Mouse (Mus musculus) embryo, embryonic 10 days (tissue): ENCODE data around the gene Slc25a30.
"Not testable (repeated sequence)": the region's sequence is repeated elsewhere in the genome, so short reads cannot be mapped to it uniquely, and the experiment has no call there.

ENCODE experiments used
- DNase-seq: peaks from one replicate; pipeline ENCODE4 v3.0.0-alpha.2; 2015; ENCODE audit warnings: low spot score

The Slc25a30 gene

DNA sequence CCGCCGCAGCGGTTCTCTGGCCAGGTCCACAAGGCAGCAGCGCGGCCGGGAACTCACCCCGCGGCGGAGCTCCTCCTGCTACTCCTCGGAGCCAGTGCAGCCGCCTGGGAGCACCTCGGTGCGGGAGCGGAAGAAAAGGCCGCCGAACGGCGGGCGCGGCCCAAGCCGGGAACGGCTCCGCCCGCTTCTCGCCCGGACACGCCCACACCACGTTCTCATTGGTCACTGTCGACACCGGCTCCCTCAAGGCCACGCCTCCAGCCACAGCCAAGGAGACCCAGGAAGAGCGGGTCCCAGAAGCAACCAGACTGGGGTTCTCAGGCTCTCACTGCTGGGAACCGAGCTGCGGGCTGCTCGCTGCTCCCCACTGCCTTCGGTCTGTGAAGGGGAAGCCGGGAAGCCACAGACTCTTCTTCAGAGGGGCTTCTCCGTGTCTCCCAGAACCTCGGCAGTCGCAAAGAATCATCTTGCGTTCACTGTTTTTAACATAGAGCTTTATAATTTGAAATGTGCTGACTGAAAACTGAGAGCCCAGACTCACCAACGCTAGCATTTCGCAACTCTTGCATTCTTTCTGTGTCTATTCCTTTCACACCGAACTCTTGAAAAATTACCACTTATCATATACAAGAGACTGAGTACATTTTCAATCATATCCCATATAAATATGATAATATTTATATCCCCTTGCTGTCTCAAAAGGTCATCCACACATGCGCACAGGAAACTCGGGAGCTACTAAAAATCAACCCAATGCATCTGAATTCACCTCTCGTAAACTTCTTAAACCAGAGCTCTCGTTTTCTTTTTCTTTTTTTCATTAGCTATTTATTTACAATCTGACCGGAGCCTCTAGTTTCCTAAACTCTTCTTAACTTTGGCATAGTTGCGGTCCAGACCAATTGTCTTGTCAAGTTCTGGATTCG is at the start of gene Slc25a30:
Slc25a30 (minus strand) TSS at position 170 of the 926 bp plus-strand sequence.
- peak; percentile 98 for DNase-seq

DNA sequence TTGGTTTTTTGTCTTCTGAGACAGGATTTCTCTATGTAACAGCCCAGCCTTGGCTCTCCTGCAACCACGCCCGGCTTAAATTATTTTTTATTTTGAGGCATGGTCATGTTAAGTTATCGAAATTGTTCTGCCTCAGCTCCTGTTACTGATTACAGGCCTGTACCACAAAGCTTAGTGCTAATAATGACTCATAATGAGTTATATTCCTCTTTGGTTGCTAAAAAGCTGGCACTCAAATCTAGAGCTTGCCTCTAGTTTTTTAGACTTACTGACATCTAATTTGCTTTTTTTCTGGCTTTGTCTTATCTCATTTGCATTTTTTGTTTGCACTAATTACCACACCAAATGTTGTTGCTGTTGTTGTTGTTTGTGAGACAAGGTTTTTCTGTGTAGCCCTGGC is 49.7 kb upstream of the Slc25a30 start:
- no peak for DNase-seq

GRCm38 (mm10) chr14:75834739-75835381 is 48.0 kb upstream of the Slc25a30 start:
- peak; percentile 66 for DNase-seq

GRCm38 (mm10) chr14:75834251-75834738 is 47.5 kb upstream of the Slc25a30 start:
- DNase-seq, result peak; percentile 93

DNA sequence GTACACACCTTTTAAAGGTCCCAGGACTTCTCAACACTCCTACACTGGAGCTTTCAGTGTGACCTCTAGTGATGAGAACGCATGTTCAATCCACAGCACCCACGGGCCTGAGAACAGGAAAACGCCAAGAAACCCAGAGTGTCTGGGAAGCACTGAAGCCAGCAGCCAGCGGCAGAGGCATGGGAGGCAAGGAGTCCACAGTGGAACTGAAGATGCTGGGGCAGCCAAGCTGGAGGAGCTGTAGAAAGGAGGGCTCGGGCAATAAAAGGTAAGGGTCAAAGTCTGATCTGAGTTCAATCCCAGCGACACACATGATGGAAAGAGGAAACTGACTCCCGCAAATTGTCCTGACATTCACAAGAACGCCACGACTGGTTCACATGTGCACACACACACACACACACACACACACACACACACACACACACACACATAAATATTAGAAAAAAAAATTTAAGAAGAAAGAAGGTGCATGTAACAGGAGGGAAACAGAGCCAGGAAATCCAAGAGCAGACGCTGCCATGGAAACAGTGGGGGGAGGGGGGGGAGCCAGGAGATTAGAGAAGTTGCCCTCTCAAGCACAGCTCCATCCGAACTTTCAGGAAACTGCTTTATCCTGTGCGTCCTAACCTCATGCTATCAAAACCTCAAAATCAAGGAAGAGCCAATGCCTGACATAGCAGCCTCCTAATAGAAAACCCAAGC is 46.9 kb upstream of the Slc25a30 start:
- DNase-seq, result peak; percentile 48

DNA sequence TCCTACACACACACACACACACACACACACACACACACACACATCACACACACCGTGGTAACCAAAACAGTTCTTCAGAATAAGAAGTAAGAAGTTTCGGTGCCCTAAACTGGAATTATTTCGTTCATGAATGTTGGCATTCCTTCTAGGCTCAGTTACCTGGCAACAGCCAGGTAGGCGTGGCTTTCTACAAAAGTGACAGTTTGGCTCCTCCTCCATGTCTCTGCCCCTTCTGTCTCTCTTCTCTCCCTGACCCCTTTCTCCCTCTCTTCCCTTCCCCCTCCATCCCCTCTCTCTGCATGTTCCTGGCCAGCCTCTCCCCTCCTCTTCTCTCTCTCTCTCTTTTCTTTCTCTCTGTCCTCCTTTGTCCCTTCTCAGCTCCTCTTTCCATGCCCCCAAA is 46.1 kb upstream of the Slc25a30 start:
- DNase-seq, result peak; percentile 68

DNA sequence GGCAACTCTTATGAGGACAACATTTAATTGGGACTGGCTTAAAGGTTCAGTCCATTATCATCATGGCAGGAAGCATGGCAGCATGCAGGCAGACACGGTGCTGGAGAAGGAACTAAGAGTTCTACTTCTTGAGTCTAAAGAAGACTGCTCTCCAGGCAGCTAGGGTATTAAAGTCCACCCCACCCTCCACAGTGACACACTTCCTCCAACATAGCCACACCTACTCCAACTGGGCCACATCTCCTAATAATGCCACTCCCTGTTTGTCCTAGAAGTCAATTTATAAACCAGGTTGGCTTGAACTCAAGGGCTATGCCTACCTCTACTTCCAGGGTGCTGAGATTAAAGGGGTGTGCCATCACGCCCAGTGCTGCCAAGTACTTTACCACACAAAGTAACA is 45.2 kb upstream of the Slc25a30 start:
- no peak for DNase-seq

DNA sequence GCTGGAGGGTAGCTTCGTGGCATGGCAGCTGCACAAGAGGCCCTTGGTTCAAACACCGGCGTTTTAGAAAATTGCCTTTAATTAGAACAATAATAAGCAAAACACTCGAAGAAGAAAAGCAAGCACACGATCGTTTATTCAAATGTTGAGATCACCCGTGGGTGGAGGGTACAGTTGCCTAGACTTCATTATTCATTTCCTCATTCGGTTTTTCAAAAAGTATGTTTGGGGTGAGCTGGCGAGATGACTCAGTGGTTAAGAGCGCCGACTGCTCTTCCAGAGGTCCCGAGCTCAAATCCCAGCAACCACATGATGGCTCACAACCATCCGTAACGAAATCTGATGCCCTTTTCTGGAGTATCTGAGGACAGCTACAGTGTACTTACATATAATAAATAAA is 43.0 kb upstream of the Slc25a30 start:
- DNase-seq, result not testable (repeated sequence)

DNA sequence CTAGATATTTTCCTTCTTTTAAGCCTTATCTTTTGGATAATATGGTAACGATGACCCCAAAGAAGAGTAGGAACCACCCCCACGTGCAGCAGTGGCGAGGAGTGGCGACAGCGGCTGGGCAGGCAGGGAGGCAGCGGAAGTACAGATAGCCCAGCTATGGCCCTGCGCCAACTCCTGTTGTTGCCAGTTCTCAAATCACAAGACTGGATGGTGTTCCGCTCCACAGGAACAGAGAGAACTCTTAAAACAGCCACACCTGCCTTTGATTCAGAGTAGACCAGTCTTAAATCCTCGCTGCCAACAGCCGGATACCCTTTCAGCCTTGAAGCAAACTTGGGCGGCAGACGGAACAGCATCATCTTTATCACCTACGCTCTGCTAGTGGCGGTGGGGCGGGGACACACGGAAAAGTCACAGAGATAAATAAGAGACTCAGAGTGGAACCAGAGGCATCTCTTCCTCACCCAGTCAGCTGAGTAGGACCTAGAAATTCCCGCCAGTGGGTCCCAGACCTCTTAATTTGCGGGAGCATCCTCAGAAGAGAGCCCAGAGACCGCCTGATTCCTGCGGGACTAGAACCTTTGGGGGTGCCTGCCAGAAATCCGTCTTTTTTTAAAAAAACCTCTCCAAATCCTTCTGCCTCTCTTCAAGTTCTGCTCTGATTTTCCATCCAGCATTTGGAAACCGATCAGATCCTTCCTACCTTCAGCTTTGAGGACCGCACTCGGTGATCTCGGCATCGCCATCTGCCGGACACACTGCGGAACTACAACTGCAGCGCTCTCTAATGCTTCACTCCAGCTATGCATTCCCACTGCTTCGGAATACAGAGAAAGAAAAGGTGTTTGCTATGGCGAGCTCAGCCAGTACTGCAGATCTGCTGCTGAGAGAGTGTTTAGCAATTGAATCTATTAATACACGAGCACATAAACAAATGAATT is 42.3 kb upstream of the Slc25a30 start:
- DNase-seq, result peak; percentile 96

DNA sequence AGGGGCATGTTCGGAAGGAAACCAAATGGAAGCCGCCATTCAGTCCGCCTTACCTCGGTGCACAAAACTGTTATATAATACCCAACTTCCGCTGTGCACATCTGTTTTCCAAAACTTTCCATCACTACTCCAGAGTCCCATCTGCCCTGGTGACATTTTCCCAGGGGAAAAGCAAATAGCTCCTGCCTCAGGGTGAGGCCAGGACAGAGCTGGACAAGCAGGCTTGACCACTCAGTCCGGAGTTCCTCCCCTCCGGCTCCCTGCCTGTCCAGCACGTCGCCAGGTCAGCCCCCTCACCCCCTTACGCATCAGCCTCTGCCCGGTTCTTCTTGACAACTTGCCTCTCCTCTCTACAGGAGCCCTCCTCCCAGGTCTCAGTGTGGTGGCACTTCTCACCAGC is 41.4 kb upstream of the Slc25a30 start:
- DNase-seq, result no peak

- no peak for DNase-seq
These were observed 40.1 kb upstream of the Slc25a30 start for GRCm38 (mm10) chr14:75826851-75827410.

DNA sequence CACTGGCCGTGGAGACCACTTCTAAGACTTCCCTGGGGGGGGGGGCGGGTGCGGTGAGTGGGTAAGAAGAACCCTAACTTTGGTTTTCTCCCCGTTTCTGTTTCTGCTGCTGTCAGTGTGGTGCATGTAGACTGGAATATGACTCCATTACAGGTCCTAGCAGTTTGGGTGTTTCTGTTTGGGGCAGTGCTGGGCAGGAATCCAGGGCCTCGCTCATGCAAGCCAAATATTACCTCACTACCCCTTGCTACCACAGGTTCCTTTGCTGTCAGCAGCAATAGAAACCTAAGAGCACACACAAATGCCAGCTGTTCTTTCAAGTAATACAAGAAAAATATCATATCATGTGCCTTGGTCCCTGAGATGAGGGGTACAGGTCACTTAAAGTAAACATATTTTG is 33.2 kb upstream of the Slc25a30 start:
- no peak for DNase-seq

DNA sequence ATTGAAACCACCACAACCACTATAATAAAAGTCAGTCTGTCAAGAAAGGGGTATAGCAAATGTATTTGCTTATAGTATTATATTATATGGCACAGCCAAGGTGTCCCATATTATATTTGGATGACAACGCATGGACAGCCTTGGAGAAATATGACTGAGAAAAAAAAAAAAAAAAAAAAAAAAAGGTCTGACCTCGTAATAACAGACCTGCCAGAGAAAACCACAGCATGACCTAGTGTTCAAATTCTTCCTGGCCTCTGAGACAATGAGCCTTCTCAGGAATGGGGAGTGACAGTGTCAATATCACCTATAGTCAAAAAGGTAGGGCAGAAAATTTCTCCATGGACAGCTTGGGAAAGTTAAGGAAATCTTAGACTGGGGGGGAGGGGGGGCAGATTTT is 32.5 kb upstream of the Slc25a30 start:
- DNase-seq, result no peak

DNA sequence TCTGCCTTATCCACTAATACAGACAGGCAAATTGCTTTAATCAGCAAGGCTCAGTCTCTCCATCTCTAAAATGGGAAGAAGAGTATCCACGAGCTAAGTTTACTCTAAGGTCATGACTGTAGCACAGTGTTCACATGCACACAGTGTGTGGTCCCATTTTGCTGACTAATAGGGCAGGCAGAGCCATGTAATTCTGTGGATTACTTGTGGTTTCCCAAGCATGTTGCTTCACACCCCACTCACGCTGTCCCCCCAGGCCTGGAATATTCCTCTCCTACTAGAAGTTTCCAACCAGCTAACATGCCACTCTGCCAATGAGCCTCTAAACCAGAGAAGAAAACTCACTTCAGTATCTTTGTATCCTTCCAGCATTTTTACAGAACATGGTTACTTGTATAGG is 31.7 kb upstream of the Slc25a30 start:
- no peak for DNase-seq

GRCm38 (mm10) chr14:75809931-75810330 is 23.1 kb upstream of the Slc25a30 start:
- DNase-seq, result no peak

DNA sequence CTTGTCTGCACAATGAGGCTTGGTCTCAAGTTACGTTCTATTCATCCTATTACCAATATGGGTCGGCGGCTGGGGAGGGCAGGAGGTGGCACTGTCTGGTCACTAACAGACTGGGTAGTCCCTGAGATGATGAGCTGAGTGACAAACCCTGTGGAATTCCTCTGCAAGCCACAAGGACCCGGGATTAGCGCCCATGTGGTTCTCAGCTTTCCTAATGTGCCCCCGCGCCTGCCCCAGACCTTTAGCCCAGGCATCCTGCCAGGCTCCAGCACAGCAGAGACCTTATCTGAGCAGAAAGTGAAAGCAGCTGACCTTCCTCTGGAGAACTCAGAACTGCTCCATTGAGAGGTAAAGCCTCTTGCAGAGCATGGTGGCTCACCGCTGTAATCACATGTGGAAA is 21.0 kb upstream of the Slc25a30 start:
- DNase-seq, result no peak

DNA sequence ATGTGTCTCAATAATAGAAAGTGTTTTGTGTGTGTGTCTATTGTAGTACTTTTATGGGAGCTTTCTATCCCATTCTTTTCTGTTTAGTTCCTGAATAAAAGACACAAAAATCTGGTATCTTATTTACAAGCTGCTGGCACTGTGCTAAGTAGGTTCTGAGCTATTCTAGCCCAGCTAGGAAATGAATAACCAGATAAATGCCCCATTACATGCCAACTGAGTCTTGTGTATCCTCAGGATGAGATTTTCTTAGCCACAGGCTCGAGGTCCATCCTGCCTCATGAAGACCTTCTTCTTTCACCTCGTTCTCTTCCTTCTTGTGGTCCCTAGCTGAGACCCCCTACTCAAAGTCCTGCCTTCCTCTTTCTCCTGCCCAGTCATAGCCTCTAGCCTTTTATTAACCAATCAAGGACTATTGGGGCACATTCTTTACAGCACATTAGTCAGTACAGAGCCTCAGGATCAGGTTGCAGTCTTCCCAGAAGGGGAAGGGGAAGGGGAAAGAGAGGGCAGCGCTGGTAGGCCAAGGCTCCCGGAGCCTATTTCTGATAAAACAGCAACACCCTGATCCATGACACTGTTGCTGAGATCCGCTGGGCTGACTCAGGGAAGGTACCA is 11.0 kb upstream of the Slc25a30 start:
- peak; percentile 34 for DNase-seq

DNA sequence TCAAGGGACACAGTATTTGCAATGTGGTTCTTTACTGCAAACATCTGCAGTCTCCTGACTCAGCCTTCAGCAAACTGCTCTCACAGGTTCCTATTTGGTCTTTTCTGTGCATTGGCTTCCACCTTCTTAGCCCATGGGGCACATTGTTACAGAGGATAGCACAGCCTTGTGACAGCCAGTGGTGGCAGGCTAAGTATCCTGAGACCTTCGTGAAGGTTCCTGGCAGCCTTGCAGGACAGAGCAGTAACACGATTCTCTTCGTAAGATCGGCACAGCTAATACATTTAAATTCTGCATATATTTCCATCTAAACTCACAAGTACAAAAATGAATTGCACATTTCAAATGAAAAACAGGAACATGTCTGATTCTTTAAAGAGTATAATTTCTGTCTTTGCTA is 9.1 kb upstream of the Slc25a30 start:
- no peak for DNase-seq

DNA sequence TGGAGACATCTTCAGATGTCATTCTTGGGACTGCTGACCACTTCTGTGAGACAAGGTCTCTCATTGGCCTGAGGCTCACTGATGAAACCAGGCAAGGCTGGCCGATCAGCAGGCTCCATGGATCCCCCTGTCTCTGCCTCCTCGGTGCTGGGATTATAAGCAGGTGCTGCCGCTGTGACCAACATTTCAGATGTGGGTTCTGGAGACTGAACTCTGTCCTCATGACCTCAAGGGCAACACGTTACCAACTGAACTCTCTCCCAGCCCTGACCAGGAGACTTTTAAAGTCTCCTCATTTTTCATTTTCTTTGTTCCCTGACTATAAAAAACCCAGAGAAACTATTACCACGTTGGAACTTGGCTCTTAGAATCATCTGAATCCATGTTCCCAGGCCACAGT is 7.9 kb upstream of the Slc25a30 start:
- DNase-seq, result no peak

DNA sequence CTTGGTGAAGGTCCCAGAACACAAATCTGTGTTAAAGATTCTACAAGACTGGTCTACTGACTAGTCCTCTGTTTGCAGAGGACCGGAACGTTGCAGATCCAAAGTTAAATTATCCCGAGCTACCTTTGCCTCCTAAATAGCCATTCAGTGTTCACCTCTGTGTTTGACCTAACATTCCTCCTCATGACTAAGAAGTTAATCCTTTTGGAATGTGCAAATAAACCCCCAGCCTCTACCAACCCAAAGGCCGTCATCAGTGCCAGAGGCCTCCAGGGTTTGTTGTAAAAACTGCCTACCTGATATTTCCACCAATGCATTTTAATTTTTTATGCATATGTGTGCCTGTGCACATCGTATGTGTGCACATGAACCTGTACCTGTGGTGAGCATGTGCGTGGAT is 7.5 kb upstream of the Slc25a30 start:
- DNase-seq, result no peak

DNA sequence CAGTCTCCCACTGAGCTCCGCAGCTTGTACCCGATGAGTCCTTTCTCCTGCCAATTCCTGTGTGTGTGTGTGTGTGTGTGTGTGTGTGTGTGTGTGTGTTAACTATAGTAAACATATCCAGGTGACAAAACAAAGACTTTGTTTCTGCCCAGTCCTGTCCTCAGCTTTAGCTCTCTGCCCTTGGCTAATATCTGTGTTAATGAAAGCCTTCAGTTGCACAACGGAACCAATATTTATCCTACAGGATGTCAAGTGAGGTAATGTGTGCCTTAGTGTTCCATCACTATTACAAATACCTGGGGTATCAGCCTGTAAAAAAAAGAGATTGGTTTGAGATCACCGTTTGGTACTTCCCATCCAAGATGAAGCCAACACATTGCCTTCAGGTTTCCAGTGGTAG is 6.3 kb upstream of the Slc25a30 start:
- DNase-seq, result no peak
